Mouse (Mus musculus) embryonic fibroblast, embryonic 13.5 days (primary cell): Measurements from ENCODE around the gene Acadm. TPM values are rescaled to one million over a fixed set of nuclear protein-coding genes. Genes with fewer than 3 reads are reported as not detected.

Experiments used
- H3K27ac ChIP-seq: 2 replicates; pipeline ENCODE4 v1.5.1; 2012; ENCODE audit warnings: low read length, control low read depth, inconsistent platforms; ENCODE audit not compliant: insufficient read depth
- H3K4me1 ChIP-seq: 2 replicates; pipeline ENCODE4 v1.6.1; 2011; ENCODE audit warnings: low read length; ENCODE audit not compliant: control insufficient read depth, insufficient read depth
- H3K4me3 ChIP-seq: 2 replicates; pipeline ENCODE4 v1.5.1; 2011; ENCODE audit warnings: mild to moderate bottlenecking, control low read depth, low read length; ENCODE audit not compliant: insufficient read depth
- CTCF ChIP-seq: IDR thresholded peaks from 2 replicates; pipeline ENCODE4 v1.5.1; 2011; ENCODE audit warnings: mild to moderate bottlenecking, control low read depth, low read length, moderate library complexity, borderline replicate concordance; ENCODE audit not compliant: insufficient read depth
- POLR2A ChIP-seq: IDR thresholded peaks from 2 replicates; pipeline ENCODE4 v1.6.1; 2011; ENCODE audit warnings: low read depth, mild to moderate bottlenecking, control low read depth, low read length, moderate library complexity
- polyA plus RNA-seq: library from polyadenylated mRNA; stranded (reverse); fragments of >200 nt; gene quantifications from 2 replicates; pipeline ENCODE4 v1.2.4, GENCODE M21; 2011; ENCODE audit warnings: low read depth; ENCODE audit not compliant: missing spikeins, insufficient read length

The Acadm gene
- polyA plus RNA-seq, 1 experiment, result 54.6 TPM

GRCm38 (mm10) chr3:153917200-153917599, 27.2 kb downstream of the Acadm start:
- Histone ChIP-seq H3K27ac (0 out of 2 replicates have a peak overlapping the region, but pooled peaks have one; percentile 23), H3K4me1 (peaks cover 4% of the 10 kb centered on the region; the same call in 1 of the 2 replicates), H3K4me3 (no peak overlapping the region)
- TF ChIP-seq POLR2A, result no peak
- TF ChIP-seq CTCF, result no peak

- Histone ChIP-seq H3K4me3 (no peak overlapping the region), H3K4me1 (peaks cover 8% of the 10 kb centered on the region), H3K27ac (peak overlapping the region; percentile 90)
- TF ChIP-seq POLR2A (no peak), CTCF (no peak)
These were observed 30.8 kb downstream of the Acadm start for GRCm38 (mm10) chr3:153913510-153914243.

GRCm38 (mm10) chr3:153912546-153913509, 31.6 kb downstream of the Acadm start, which contains the start of gene Rabggtb:
Rabggtb (minus strand) TSS chr3:153913009.
- Histone ChIP-seq H3K4me1 (peaks cover 8% of the 10 kb centered on the region), H3K27ac (peak within 1 kb of the TSS; percentile 90), H3K4me3 (peak within 1 kb of the TSS; percentile 100)
- peak; percentile 95 for TF ChIP-seq POLR2A
- TF ChIP-seq CTCF, result no peak

- H3K4me3 ChIP-seq, result peak overlapping the region; percentile 100
- H3K27ac ChIP-seq, result peak overlapping the region; percentile 85
- peaks cover 10% of the 10 kb centered on the region for H3K4me1 ChIP-seq
- TF ChIP-seq POLR2A (no peak), CTCF (no peak)
These were observed 32.5 kb downstream of the Acadm start for GRCm38 (mm10) chr3:153911882-153912440.

- TF ChIP-seq POLR2A, result peak; percentile 2; the same call in 1 of the 2 replicates
- TF ChIP-seq CTCF, result no peak
These were observed 33.1 kb downstream of the Acadm start for GRCm38 (mm10) chr3:153911197-153911881.

GRCm38 (mm10) chr3:153910489-153910888, 33.9 kb downstream of the Acadm start:
- Histone ChIP-seq H3K4me1 (peaks cover 8% of the 10 kb centered on the region; the same call in 1 of the 2 replicates), H3K27ac (no peak overlapping the region; the same call in 1 of the 2 replicates), H3K4me3 (peak overlapping the region; percentile 100)
- TF ChIP-seq POLR2A (no peak), CTCF (no peak)

More at GRCm38 (mm10) chr3:153911197-153911881, 33.1 kb downstream of the Acadm start:
- peak overlapping the region; percentile 100 for H3K4me3 ChIP-seq
- peak overlapping the region; percentile 85 for H3K27ac ChIP-seq
- peaks cover 8% of the 10 kb centered on the region; the same call in 1 of the 2 replicates for H3K4me1 ChIP-seq

- H3K4me1 ChIP-seq, result peaks cover 8% of the 10 kb centered on the region; the same call in 1 of the 2 replicates
- peak overlapping the region; percentile 26 for H3K4me3 ChIP-seq
- TF ChIP-seq POLR2A (no peak), CTCF (no peak)
- no peak overlapping the region for H3K27ac ChIP-seq
These were observed 35.5 kb downstream of the Acadm start for GRCm38 (mm10) chr3:153908919-153909318.

GRCm38 (mm10) chr3:153906136-153906871, 38.1 kb downstream of the Acadm start, which contains the start of gene Msh4:
Msh4 (minus strand) TSS chr3:153906138.
- H3K4me3 ChIP-seq, result no peak within 1 kb of the TSS
- TF ChIP-seq POLR2A, result no peak
- TF ChIP-seq CTCF, result no peak
- no peak within 1 kb of the TSS for H3K27ac ChIP-seq
- H3K4me1 ChIP-seq, result peaks cover 6% of the 10 kb centered on the region; the same call in 1 of the 2 replicates
